In the genomic region with DNA sequence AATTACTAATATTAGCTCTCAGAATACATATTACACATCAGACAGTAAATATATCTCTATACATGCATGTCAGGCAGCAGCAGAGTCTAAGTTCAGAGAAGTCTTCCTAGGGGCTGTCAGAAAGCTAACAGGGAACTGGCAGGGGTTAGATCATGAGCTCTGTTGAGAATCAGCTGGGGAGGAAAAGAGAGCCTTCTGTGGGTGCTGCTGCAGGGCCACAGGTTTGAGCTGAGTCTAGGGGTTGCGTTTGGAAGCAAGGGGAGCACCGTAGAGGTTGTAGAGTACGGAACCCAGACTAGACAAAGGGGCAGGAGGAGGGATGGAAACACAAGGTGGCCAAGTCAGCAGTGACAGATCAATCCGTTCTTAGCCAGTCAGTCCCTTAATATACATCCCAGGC, we compare ENCODE assay signal across 24 mouse cellular contexts.
DNase-seq lines count a peak whose midpoint lies in the region; ATAC-seq and TF ChIP-seq lines count a peak whose summit lies in the region.
"Had no signal": no experiment of that assay in that cellular context is flagged by ENCODE, and none has a peak within 500 bp of the region (broad histone marks: within the 10 kb centered on the region; RNA-seq: fewer than 3 reads in every experiment).

No protein-coding gene starts in this region.

- no peak overlapping the region for H3K27ac ChIP-seq in midbrain, embryonic 10.5 days (replicated peaks)
- H3K27ac ChIP-seq in midbrain, embryonic 11.5 days (ENCODE audit: low read depth, low read length), result no peak overlapping the region
- H3K27ac ChIP-seq in CH12.LX (ENCODE audit: insufficient read depth, low read depth), result no peak overlapping the region
- H3K27ac ChIP-seq: embryonic facial prominence, embryonic 13.5 days; embryonic facial prominence, embryonic 15.5 days; forebrain, embryonic 10.5 days; forebrain, embryonic 12.5 days had no signal

- no peak for TF ChIP-seq EP300 in CH12.LX (IDR thresholded peaks at IDR 0.05; ENCODE audit: low read length)

- no peak for TF ChIP-seq CTCF in CH12.LX (conservative IDR thresholded peaks at IDR 0.05 in 1 of 2, IDR thresholded peaks at IDR 0.05 in 1 of 2; ENCODE audit: low read depth in 2 of 2, low read length in 2 of 2)

- H3K4me3 ChIP-seq in midbrain, embryonic 10.5 days, result no peak overlapping the region
- no peak overlapping the region for H3K4me3 ChIP-seq in midbrain, embryonic 11.5 days (ENCODE audit: low read depth, low read length)
- no peak overlapping the region for H3K4me3 ChIP-seq in CH12.LX (replicated peaks in 1 of 3; ENCODE audit: low read depth in 2 of 3, low read length in 2 of 3, poor library complexity in 1 of 3)
- H3K4me3 ChIP-seq: embryonic facial prominence, embryonic 13.5 days; embryonic facial prominence, embryonic 15.5 days; erythroblast, embryonic 14.5 days; forebrain, embryonic 10.5 days; forebrain, embryonic 12.5 days had no signal

- ATAC-seq in midbrain, embryonic 11.5 days (ENCODE audit: low FRiP score), result no peak
- ATAC-seq: CD4-positive, CD25-positive, alpha-beta regulatory T cell, adult 4 months; forebrain, embryonic 14.5 days; forebrain, embryonic 16.5 days had no signal

- dilution Hi-C loops in CH12.LX (cut with MboI; ENCODE audit: extremely low pct_ligation_motif_present, extremely low pct_unique_long_range_greater_than_20kb, low sequenced_read_pairs), result no loop called here

- H3K4me2 ChIP-seq in midbrain, embryonic 11.5 days, result no peak overlapping the region
- H3K4me2 ChIP-seq in CH12.LX (ENCODE audit: insufficient read depth, low read depth, poor library complexity, severe bottlenecking), result no peak overlapping the region; the same call in 1 of the 2 replicates
- H3K4me2 ChIP-seq: embryonic facial prominence, embryonic 13.5 days; embryonic facial prominence, embryonic 15.5 days; forebrain, embryonic 12.5 days had no signal

- no peak for TF ChIP-seq RAD21 in CH12.LX (IDR thresholded peaks at IDR 0.05; ENCODE audit: low read depth, low read length)

- no peaks in the 10 kb centered on the region for H3K36me3 ChIP-seq in midbrain, embryonic 10.5 days
- H3K36me3 ChIP-seq in midbrain, embryonic 11.5 days (ENCODE audit: control insufficient read depth, insufficient read depth, low read length), result no peaks in the 10 kb centered on the region
- no peaks in the 10 kb centered on the region for H3K36me3 ChIP-seq in CH12.LX (replicated peaks in 1 of 2; ENCODE audit: control insufficient read depth in 1 of 2, insufficient read depth in 1 of 2, low read length in 1 of 2)
- H3K36me3 ChIP-seq: embryonic facial prominence, embryonic 13.5 days; embryonic facial prominence, embryonic 15.5 days; forebrain, embryonic 10.5 days; forebrain, embryonic 12.5 days had no signal

- 82% methylated on average over 4 of the region's 4 CpGs for WGBS in midbrain, embryonic 10.5 days
- 71% methylated on average over 4 of the region's 4 CpGs for WGBS in midbrain, embryonic 11.5 days

- H3K9ac ChIP-seq in midbrain, embryonic 11.5 days (ENCODE audit: low read length), result no peak overlapping the region
- no peak overlapping the region for H3K9ac ChIP-seq in CH12.LX (ENCODE audit: insufficient read depth, low read depth)
- H3K9ac ChIP-seq: embryonic facial prominence, embryonic 13.5 days; embryonic facial prominence, embryonic 15.5 days; forebrain, embryonic 12.5 days had no signal

- H3K4me1 ChIP-seq in midbrain, embryonic 10.5 days, result peaks cover 31% of the 10 kb centered on the region
- peaks cover 15% of the 10 kb centered on the region for H3K4me1 ChIP-seq in midbrain, embryonic 11.5 days (ENCODE audit: control insufficient read depth, insufficient read depth, low read length)
- peaks cover 27 to 73% of the 10 kb centered on the region in 2 experiments for H3K4me1 ChIP-seq in CH12.LX (ENCODE audit: control insufficient read depth in 1 of 2, insufficient read depth in 2 of 2)

- in situ Hi-C loops in CH12.LX (cut with MboI; ENCODE audit: low pct_ligation_motif_present, low pct_unique_long_range_greater_than_20kb, low sequenced_read_pairs), result loop anchor here (10.0 to 25.0 kb wide), 3 partner anchors 95 to 177 kb away; partner anchors contain the start of gene Egln3

- H3K27me3 ChIP-seq in midbrain, embryonic 10.5 days (ENCODE audit: low read depth, poor library complexity, severe bottlenecking), result peaks cover 48% of the 10 kb centered on the region
- H3K27me3 ChIP-seq in midbrain, embryonic 11.5 days (ENCODE audit: control insufficient read depth, insufficient read depth, low read length), result peaks cover 4% of the 10 kb centered on the region; the same call in 1 of the 2 replicates
- H3K27me3 ChIP-seq in CH12.LX (replicated peaks), result no peaks in the 10 kb centered on the region
- H3K27me3 ChIP-seq: embryonic facial prominence, embryonic 15.5 days had no signal

- peak; percentile 68 for DNase-seq in heart, adult 11 months
- DNase-seq in heart, postnatal 10 days, result no peak
- DNase-seq in midbrain, embryonic 10.5 days (ENCODE audit: low spot score), result peak; percentile 8
- DNase-seq in midbrain, embryonic 11.5 days (ENCODE audit: low spot score, missing footprints), result no peak
- no peak for DNase-seq in CH12.LX (ENCODE audit: extremely low read depth)
- DNase-seq: adrenal gland, adult 2 months; adrenal gland, postnatal 10 days; adrenal gland, postnatal 25 days; B cell, adult 2 months; cerebellum, adult 11 months; cerebellum, adult 18-20 months; cerebellum, adult 8-10 months; cerebellum, adult 9-11 months; cerebellum, postnatal 14 days; cerebellum, postnatal 36 days; embryo, embryonic 11 days had no signal

- no peaks in the 10 kb centered on the region for H3K79me2 ChIP-seq in CH12.LX (replicated peaks; ENCODE audit: control insufficient read depth, extremely low read depth, insufficient read depth, poor library complexity, severe bottlenecking)

- no peaks in the 10 kb centered on the region for H3K9me3 ChIP-seq in midbrain, embryonic 10.5 days (replicated peaks)
- no peaks in the 10 kb centered on the region for H3K9me3 ChIP-seq in midbrain, embryonic 11.5 days (ENCODE audit: control insufficient read depth, low read length)
- no peaks in the 10 kb centered on the region for H3K9me3 ChIP-seq in CH12.LX (replicated peaks; ENCODE audit: low read length)
- H3K9me3 ChIP-seq: embryonic facial prominence, embryonic 13.5 days; embryonic facial prominence, embryonic 15.5 days; forebrain, embryonic 10.5 days; forebrain, embryonic 12.5 days had no signal

- no peak for TF ChIP-seq POLR2A in CH12.LX (IDR thresholded peaks at IDR 0.05; ENCODE audit: low read depth, low read length)

- intact Hi-C loops in heart, postnatal 10 days (cut with DNase I), result no loop called here

TF ChIP-seq in CH12.LX, 34 proteins besides CTCF, POLR2A, EP300 and RAD21:
- peak; percentile 78 for TF ChIP-seq TBP (conservative IDR thresholded peaks at IDR 0.05; ENCODE audit: low read depth, low read length)
- TF ChIP-seq IRF4 (IDR thresholded peaks at IDR 0.05; ENCODE audit: low read depth, low read length), result no peak
- TF ChIP-seq UBTF (IDR thresholded peaks at IDR 0.05; ENCODE audit: low read depth, low read length), result 0 out of 2 replicates have a peak, but pooled peaks have one; percentile 60

Comparison
In these comparisons a context has a peak if more than half of its experiments do, and no peak if none do; other contexts are left out.
1. DNase-seq: peak in heart, adult 11 months (single experiment) and midbrain, embryonic 10.5 days (single experiment); none in heart, postnatal 10 days (0 of 2), midbrain, embryonic 11.5 days (single experiment) and CH12.LX (single experiment).